20 mouse cellular contexts compared by ENCODE assay signal in genomic region chr6:114733156-114733555, GRCm38 (mm10).
"Had no signal": no experiment of that assay in that cellular context is flagged by ENCODE, and none has a peak within 500 bp of the region (broad histone marks: within the 10 kb centered on the region; RNA-seq: fewer than 3 reads in every experiment).

No protein-coding gene starts in this region.

- H3K9ac ChIP-seq: heart, embryonic 12.5 days; hindbrain, embryonic 13.5 days; hindbrain, embryonic 15.5 days; kidney, embryonic 15.5 days; limb, embryonic 13.5 days; liver, embryonic 13.5 days; liver, embryonic 15.5 days had no signal

- ATAC-seq: hindbrain, postnatal 0 days; intestine, postnatal 0 days had no signal

- H3K4me3 ChIP-seq: heart, embryonic 10.5 days; heart, embryonic 12.5 days; hindbrain, embryonic 13.5 days; hindbrain, embryonic 15.5 days; kidney, embryonic 15.5 days; left cerebral cortex, adult 2 months; limb, embryonic 13.5 days; liver, embryonic 13.5 days; liver, embryonic 15.5 days had no signal

- H3K9me3 ChIP-seq: heart, embryonic 10.5 days; heart, embryonic 12.5 days; hindbrain, embryonic 13.5 days; hindbrain, embryonic 15.5 days; kidney, embryonic 15.5 days; limb, embryonic 13.5 days; liver, embryonic 13.5 days; liver, embryonic 15.5 days had no signal

- H3K36me3 ChIP-seq: heart, embryonic 12.5 days; hindbrain, embryonic 13.5 days; hindbrain, embryonic 15.5 days; limb, embryonic 13.5 days had no signal

- H3K27me3 ChIP-seq: hindbrain, embryonic 15.5 days; limb, embryonic 13.5 days had no signal

- DNase-seq: gastrocnemius, postnatal 14 days; heart, postnatal 10 days; kidney, adult 18-20 months; kidney, adult 8-10 months; kidney, postnatal 14 days; kidney, postnatal 36 days; liver; liver, embryonic 13.5 days had no signal

- H3K27ac ChIP-seq: heart, embryonic 10.5 days; hindbrain, embryonic 13.5 days; hindbrain, embryonic 15.5 days; hindbrain, postnatal 0 days; kidney, embryonic 15.5 days; kidney, postnatal 0 days; left cerebral cortex, adult 2 months; liver, embryonic 13.5 days; liver, embryonic 15.5 days had no signal

- H3K4me2 ChIP-seq: heart, embryonic 12.5 days; hindbrain, embryonic 13.5 days; hindbrain, embryonic 15.5 days; kidney, embryonic 15.5 days; limb, embryonic 13.5 days; liver, embryonic 11.5 days; liver, embryonic 13.5 days; liver, embryonic 15.5 days had no signal

- H3K4me1 ChIP-seq: liver, embryonic 13.5 days; liver, embryonic 15.5 days had no signal
